Mouse (Mus musculus) intestine, postnatal 0 days (tissue): ENCODE measurements around the gene Krt71. TPM values are rescaled to one million over a fixed set of nuclear protein-coding genes. Genes with fewer than 3 reads are reported as not detected.
"Not testable (repeated sequence)": the region's sequence is repeated elsewhere in the genome, so short reads cannot be mapped to it uniquely, and the experiment has no call there.

Source experiments
- ATAC-seq: fragments of 200-750 bp; cut with Nextera tagmentation; 2 replicates; pipeline ENCODE4 v1.8.0; 2017; ENCODE audit warnings: mild to moderate bottlenecking, moderate TSS enrichment, moderate library complexity
- H3K27ac ChIP-seq: fragments of 300-500 bp; sonication (generic); 2 replicates; pipeline ENCODE4 v1.5.1; 2014; ENCODE audit warnings: mild to moderate bottlenecking, low read depth, low read length, moderate library complexity
- H3K27me3 ChIP-seq: fragments of 300-500 bp; sonication (generic); replicated peaks from 2 replicates; pipeline ENCODE4 v1.6.1; 2014; ENCODE audit warnings: low read length, mixed read lengths; ENCODE audit not compliant: control insufficient read depth, insufficient read depth
- H3K36me3 ChIP-seq: fragments of 300-500 bp; sonication (generic); 2 replicates; pipeline ENCODE4 v1.6.1; 2014; ENCODE audit warnings: mild to moderate bottlenecking, moderate library complexity; ENCODE audit not compliant: control insufficient read depth, insufficient read depth
- H3K4me1 ChIP-seq: fragments of 300-500 bp; sonication (generic); replicated peaks from 2 replicates; pipeline ENCODE4 v1.6.1; 2014; ENCODE audit warnings: antibody characterized with exemption, low read length, mixed read lengths; ENCODE audit not compliant: control insufficient read depth, insufficient read depth
- H3K4me2 ChIP-seq: fragments of 300-500 bp; sonication (generic); replicated peaks from 2 replicates; pipeline ENCODE4 v1.6.1; 2014; ENCODE audit warnings: low read depth, mild to moderate bottlenecking, moderate library complexity
- H3K4me3 ChIP-seq: fragments of 300-500 bp; sonication (generic); 2 replicates; pipeline ENCODE4 v1.5.1; 2014; ENCODE audit warnings: low read depth, low read length
- H3K9ac ChIP-seq: fragments of 300-500 bp; sonication (generic); 2 replicates; pipeline ENCODE4 v1.6.1; 2014; ENCODE audit warnings: mild to moderate bottlenecking, low read depth, low read length
- H3K9me3 ChIP-seq: fragments of 300-500 bp; sonication (generic); 2 replicates; pipeline ENCODE4 v1.6.1; 2016; ENCODE audit warnings: mixed run types; ENCODE audit not compliant: control insufficient read depth
- CTCF ChIP-seq: sonication (generic); IDR thresholded peaks from 2 replicates; pipeline ENCODE4 v1.5.1; 2016; ENCODE audit warnings: low read depth, mild to moderate bottlenecking, control low read depth, antibody characterized with exemption, moderate library complexity
- WGBS: fragments of 180-500 bp; shearing (Covaris S2); extraction: QIAGEN DNeasy Blood & Tissue Kit; methylation state at CpG from one replicate; pipeline ENCODE4 v1.1.7; 2014; 5-methylcytosine and 5-hydroxymethylcytosine counted together
- microRNA-seq: library from miRNA; unstranded; fragments of <30 nt; microRNA quantifications from one replicate; pipeline ENCODE4, GENCODE M21; 2016
- polyA plus RNA-seq: library from polyadenylated mRNA; unstranded; fragments of >200 nt; fragmentation: Nextera tagmentation; extraction: Ambion mirVana; gene quantifications from 2 replicates; pipeline ENCODE4 v1.2.1, GENCODE M21; 2015

The Krt71 gene
- polyA plus RNA-seq, 1 experiment from 2014 or later = not detected

DNA sequence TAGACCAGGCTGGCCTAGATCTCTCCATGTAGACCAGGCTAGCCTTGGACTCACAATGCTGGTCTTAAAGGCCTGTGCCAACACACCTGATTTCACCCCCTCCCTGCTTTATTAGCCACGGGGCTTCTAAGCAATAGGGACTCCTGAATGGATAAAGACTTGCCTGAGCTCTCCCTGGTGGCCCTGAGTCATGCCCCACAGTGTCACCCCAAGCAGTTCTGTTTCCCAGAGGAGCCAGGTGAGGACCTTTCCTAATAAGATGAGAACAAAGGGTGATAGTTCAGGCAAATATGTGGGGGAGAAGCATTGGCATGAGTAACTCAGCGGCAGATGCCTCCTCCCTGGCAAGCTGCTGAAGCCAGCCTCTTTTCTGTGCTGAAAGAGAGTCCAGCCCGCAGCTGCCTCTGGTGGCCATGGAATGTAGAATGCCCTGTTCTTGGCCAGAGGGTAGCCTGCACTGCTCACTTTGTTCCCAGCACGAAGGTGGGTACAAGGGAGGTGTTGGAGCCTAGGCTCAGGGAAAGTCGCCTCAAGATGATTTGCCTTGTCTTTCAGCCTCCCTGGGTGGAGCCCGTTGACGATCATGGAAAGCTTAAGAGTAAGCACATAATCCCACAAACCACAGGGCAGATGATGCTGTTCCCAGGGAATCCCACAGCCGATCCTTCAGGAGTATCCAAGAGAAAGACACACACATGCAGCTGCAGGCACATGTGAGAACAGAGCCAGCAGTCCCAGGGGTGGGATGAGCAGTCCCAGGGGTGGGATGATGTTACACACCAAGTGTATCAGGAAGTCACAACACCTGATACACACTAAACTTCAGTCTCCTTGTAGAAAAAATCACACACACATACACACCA is 45.4 kb downstream of the Krt71 start:
- Histone ChIP-seq H3K4me2 (no peak overlapping the region), H3K4me1 (no peaks in the 10 kb centered on the region), H3K9me3 (no peaks in the 10 kb centered on the region), H3K27ac (no peak overlapping the region), H3K9ac (no peak overlapping the region), H3K27me3 (no peaks in the 10 kb centered on the region), H3K4me3 (no peak overlapping the region), H3K36me3 (no peaks in the 10 kb centered on the region)
- WGBS = 66% methylated on average over 8 of the region's 8 CpGs
- no peak for TF ChIP-seq CTCF
- ATAC-seq = no peak

DNA sequence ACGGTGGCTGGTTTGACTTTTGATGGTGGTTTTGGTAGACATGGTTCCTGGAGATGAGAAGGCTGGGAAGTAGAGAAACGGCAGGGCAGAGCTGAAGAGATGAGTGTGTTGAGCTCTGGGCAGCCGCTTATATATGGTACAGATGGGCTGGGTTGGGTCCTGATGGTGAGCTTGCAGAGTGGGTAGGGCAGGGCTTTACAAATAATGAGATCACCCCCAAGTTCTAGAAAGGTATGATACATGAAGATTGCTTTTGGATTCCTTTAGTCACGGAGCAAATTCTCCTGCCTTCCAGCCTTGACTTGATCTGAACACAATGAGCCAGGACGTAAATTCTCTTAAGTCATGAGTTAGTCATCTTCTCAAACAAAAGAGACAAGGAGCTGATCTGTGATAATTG is 48.7 kb downstream of the Krt71 start, which contains the start of gene Krt6a:
Gene Krt6a, minus strand, starts transcription at position 101 of the 400 bp plus-strand sequence.
- H3K9me3 ChIP-seq = no peaks in the 10 kb centered on the region
- ATAC-seq = no peak
- no peak within 1 kb of the TSS for H3K4me3 ChIP-seq
- H3K4me2 ChIP-seq = no peak within 1 kb of the TSS
- no peaks in the 10 kb centered on the region for H3K27me3 ChIP-seq
- no peaks in the 10 kb centered on the region for H3K4me1 ChIP-seq
- TF ChIP-seq CTCF = no peak
- no peak within 1 kb of the TSS for H3K9ac ChIP-seq
- WGBS = 69% methylated on average over 5 of the region's 5 CpGs
- no peaks in the 10 kb centered on the region for H3K36me3 ChIP-seq
- H3K27ac ChIP-seq = no peak within 1 kb of the TSS

DNA sequence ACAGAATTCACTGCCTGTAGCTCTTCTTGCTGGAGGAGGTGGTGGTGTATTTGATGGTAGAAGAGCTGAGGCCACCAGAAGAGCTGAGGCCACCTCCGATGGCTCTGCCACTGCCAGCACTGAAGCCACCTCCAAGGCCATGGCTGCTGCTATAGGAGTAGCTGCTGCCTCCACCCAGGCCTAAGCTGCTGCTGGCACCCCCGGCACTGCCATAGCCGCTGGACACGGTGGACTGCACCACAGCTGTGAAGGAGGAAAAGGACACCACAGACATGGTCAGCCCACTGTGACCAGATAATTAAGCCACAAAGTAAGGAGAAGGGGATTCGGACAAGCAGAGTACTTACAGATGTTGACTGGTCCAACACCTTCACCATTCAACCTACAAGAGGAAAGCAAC is 52.4 kb downstream of the Krt71 start:
- not testable (repeated sequence) for H3K36me3 ChIP-seq, H3K4me2 ChIP-seq, H3K27me3 ChIP-seq, ATAC-seq, H3K4me3 ChIP-seq, H3K9ac ChIP-seq, H3K27ac ChIP-seq, H3K4me1 ChIP-seq, H3K9me3 ChIP-seq
- WGBS = 94% methylated on average over 5 of the region's 5 CpGs

DNA sequence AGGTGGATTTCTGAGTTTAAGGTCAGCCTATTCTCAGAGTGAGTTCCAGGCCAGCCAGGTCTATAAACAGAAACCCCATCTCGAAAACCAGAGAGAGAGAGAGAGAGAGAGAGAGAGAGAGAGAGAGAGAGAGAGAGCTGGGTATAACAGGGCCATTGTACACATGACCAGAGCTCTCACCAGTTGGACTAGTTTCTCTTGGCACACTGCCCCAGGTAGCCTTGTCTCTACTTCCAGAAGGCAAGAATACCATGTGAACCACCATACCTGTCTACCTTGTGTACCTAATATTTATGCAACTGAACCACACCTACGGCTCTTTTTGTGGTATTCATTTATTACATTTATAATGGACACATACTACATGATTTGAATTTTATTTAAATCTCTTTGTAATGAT is 54.7 kb downstream of the Krt71 start:
- ATAC-seq = no peak

More for the DNA sequence above, 54.7 kb downstream of the Krt71 start:
- WGBS = 60% methylated on average over 2 of the region's 2 CpGs
- Histone ChIP-seq H3K4me2 (no peak overlapping the region), H3K9ac (no peak overlapping the region), H3K9me3 (no peaks in the 10 kb centered on the region), H3K4me3 (no peak overlapping the region), H3K27me3 (no peaks in the 10 kb centered on the region), H3K27ac (no peak overlapping the region), H3K36me3 (no peaks in the 10 kb centered on the region), H3K4me1 (no peaks in the 10 kb centered on the region)
- TF ChIP-seq CTCF = no peak

Small RNAs within 50 kb of the gene (microRNA-seq; reads per million reads assigned to microRNA genes)
- not detected for gene Gm44323
- not detected for gene Gm44342

Other genes starting within 250 kb of the Krt71 start
- not detected in 2 replicates for gene Gm49425, start 225.8 kb downstream of the Krt71 start, polyA plus RNA-seq
- 0.21 TPM in 1 of 2 replicates, not detected in the other for gene Krt84, start 210.3 kb downstream of the Krt71 start, polyA plus RNA-seq
- gene Krt82, start 192.4 kb downstream of the Krt71 start, polyA plus RNA-seq = not detected in 2 replicates
- 0.20 and 0.21 TPM in 2 replicates for gene Krt90, start 180.2 kb downstream of the Krt71 start, polyA plus RNA-seq
- gene Krt75, start 169.2 kb downstream of the Krt71 start, polyA plus RNA-seq = not detected in 2 replicates
- 0.07 TPM in 1 of 2 replicates, not detected in the other for gene Gm5414, start 114.9 kb downstream of the Krt71 start, polyA plus RNA-seq
- gene Gm5478, start 95.7 kb downstream of the Krt71 start, polyA plus RNA-seq = not detected in 2 replicates
- gene Krt6b, start 62.8 kb downstream of the Krt71 start, polyA plus RNA-seq = 0.34 TPM in 1 of 2 replicates, not detected in the other
- 0.25 TPM in 2 replicates for gene Krt6a, start 48.8 kb downstream of the Krt71 start, polyA plus RNA-seq
- 0.08 TPM in 1 of 2 replicates, not detected in the other for gene Krt5, start 30.2 kb downstream of the Krt71 start, polyA plus RNA-seq
- not detected in 2 replicates for gene Krt72, start 43.4 kb upstream of the Krt71 start, polyA plus RNA-seq
- gene Krt73, start 59.2 kb upstream of the Krt71 start, polyA plus RNA-seq = not detected in 2 replicates
- gene Krt2, start 75.1 kb upstream of the Krt71 start, polyA plus RNA-seq = not detected in 2 replicates
- 0.50 and 0.55 TPM in 2 replicates for gene Krt1, start 107.7 kb upstream of the Krt71 start, polyA plus RNA-seq
- gene Krt77, start 126.6 kb upstream of the Krt71 start, polyA plus RNA-seq = not detected in 2 replicates
- not detected in 2 replicates for gene Krt76, start 149.8 kb upstream of the Krt71 start, polyA plus RNA-seq
- gene Krt4, start 181.6 kb upstream of the Krt71 start, polyA plus RNA-seq = 0.17 TPM in 1 of 2 replicates, not detected in the other
- 0.21 and 0.27 TPM in 2 replicates for gene Krt79, start 197.2 kb upstream of the Krt71 start, polyA plus RNA-seq
- gene Krt78, start 211.2 kb upstream of the Krt71 start, polyA plus RNA-seq = 0.03 and 0.07 TPM in 2 replicates